ENCODE assay signal across 8 mouse cellular contexts in genomic region chr6:48593158-48594042, GRCm38 (mm10). TPM values are rescaled to one million over a fixed set of nuclear protein-coding genes. Genes with fewer than 3 reads are reported as not detected.
DNase-seq lines count a peak whose midpoint lies in the region; ATAC-seq and TF ChIP-seq lines count a peak whose summit lies in the region.

Gene Repin1 (plus strand): TSS chr6:48593883.
Gene Gm44965 (plus strand): TSS chr6:48593941.

- peaks cover 18% of the 10 kb centered on the region for H3K4me1 ChIP-seq in erythroblast, embryonic 14.5 days (ENCODE audit: control insufficient read depth)
- H3K4me1 ChIP-seq in embryonic facial prominence, embryonic 14.5 days (ENCODE audit: control insufficient read depth, insufficient read depth, low read length): peaks cover 14% of the 10 kb centered on the region
- peaks cover 36% of the 10 kb centered on the region for H3K4me1 ChIP-seq in heart, embryonic 10.5 days
- peaks cover 10% of the 10 kb centered on the region; the same call in 1 of the 2 replicates for H3K4me1 ChIP-seq in kidney, embryonic 14.5 days (ENCODE audit: control insufficient read depth, insufficient read depth, low read length)
- H3K4me1 ChIP-seq in limb, embryonic 14.5 days (ENCODE audit: control insufficient read depth, insufficient read depth, low read length): peaks cover 13% of the 10 kb centered on the region; the same call in 1 of the 2 replicates
- H3K4me1 ChIP-seq in midbrain, embryonic 15.5 days: peaks cover 18% of the 10 kb centered on the region

- peak within 1 kb of the TSS; percentile 84 for H3K4me2 ChIP-seq in embryonic facial prominence, embryonic 14.5 days (ENCODE audit: low read depth, low read length)
- H3K4me2 ChIP-seq in kidney, embryonic 14.5 days (replicated peaks; ENCODE audit: low read depth, low read length): peak within 1 kb of the TSS; percentile 75
- peak within 1 kb of the TSS; percentile 81 for H3K4me2 ChIP-seq in limb, embryonic 14.5 days (replicated peaks; ENCODE audit: low read depth, low read length, severe bottlenecking)
- peak within 1 kb of the TSS; percentile 61 for H3K4me2 ChIP-seq in midbrain, embryonic 15.5 days

- no peak for ATAC-seq in erythroblast, adult 5-6 weeks (replicated peaks; ENCODE audit: low FRiP score, poor library complexity, severe bottlenecking)
- peak; percentile 93 for ATAC-seq in embryonic facial prominence, embryonic 14.5 days (ENCODE audit: low read depth)
- peak; percentile 92 for ATAC-seq in kidney, embryonic 14.5 days (ENCODE audit: low FRiP score, low TSS enrichment)
- ATAC-seq in limb, embryonic 14.5 days (ENCODE audit: low FRiP score, low read depth): peak; percentile 95
- peak; percentile 95 for ATAC-seq in midbrain, embryonic 15.5 days (replicated peaks)

- peaks cover 20% of the 10 kb centered on the region for H3K36me3 ChIP-seq in erythroblast, embryonic 14.5 days (ENCODE audit: control insufficient read depth)
- peaks cover 28% of the 10 kb centered on the region for H3K36me3 ChIP-seq in embryonic facial prominence, embryonic 14.5 days (ENCODE audit: control insufficient read depth, insufficient read depth, low read length)
- H3K36me3 ChIP-seq in heart, embryonic 10.5 days: peaks cover 35% of the 10 kb centered on the region
- H3K36me3 ChIP-seq in kidney, embryonic 14.5 days (ENCODE audit: control insufficient read depth, insufficient read depth, low read length): peaks cover 25% of the 10 kb centered on the region
- H3K36me3 ChIP-seq in limb, embryonic 14.5 days (ENCODE audit: control insufficient read depth, insufficient read depth, low read length): peaks cover 25% of the 10 kb centered on the region
- H3K36me3 ChIP-seq in midbrain, embryonic 15.5 days (replicated peaks): peaks cover 27% of the 10 kb centered on the region

- peak within 1 kb of the TSS; percentile 66 for H3K4me3 ChIP-seq in erythroblast, embryonic 14.5 days (replicated peaks)
- H3K4me3 ChIP-seq in embryonic facial prominence, embryonic 14.5 days (ENCODE audit: low read depth, low read length): peak within 1 kb of the TSS; percentile 88
- H3K4me3 ChIP-seq in heart, embryonic 10.5 days: peak within 1 kb of the TSS; percentile 82
- H3K4me3 ChIP-seq in kidney, embryonic 14.5 days (ENCODE audit: low read length): peak within 1 kb of the TSS; percentile 91
- peak within 1 kb of the TSS; percentile 82 for H3K4me3 ChIP-seq in limb, embryonic 14.5 days (replicated peaks; ENCODE audit: low read length)
- peak within 1 kb of the TSS; percentile 81 for H3K4me3 ChIP-seq in midbrain, embryonic 15.5 days

- H3K9ac ChIP-seq in embryonic facial prominence, embryonic 14.5 days (ENCODE audit: low read depth, low read length): peak within 1 kb of the TSS; percentile 90
- peak within 1 kb of the TSS; percentile 88 for H3K9ac ChIP-seq in kidney, embryonic 14.5 days (ENCODE audit: low read depth, low read length)
- peak within 1 kb of the TSS; percentile 92 for H3K9ac ChIP-seq in limb, embryonic 14.5 days (ENCODE audit: low read depth, low read length, severe bottlenecking)
- peak within 1 kb of the TSS; percentile 86 for H3K9ac ChIP-seq in midbrain, embryonic 15.5 days

- peaks cover 16% of the 10 kb centered on the region for H3K9me3 ChIP-seq in erythroblast, embryonic 14.5 days (ENCODE audit: control insufficient read depth, low read length)
- peaks cover 25% of the 10 kb centered on the region for H3K9me3 ChIP-seq in embryonic facial prominence, embryonic 14.5 days (ENCODE audit: control insufficient read depth, low read length)
- peaks cover 22% of the 10 kb centered on the region for H3K9me3 ChIP-seq in heart, embryonic 10.5 days
- H3K9me3 ChIP-seq in kidney, embryonic 14.5 days (ENCODE audit: control insufficient read depth, low read length): peaks cover 23% of the 10 kb centered on the region
- peaks cover 25% of the 10 kb centered on the region for H3K9me3 ChIP-seq in limb, embryonic 14.5 days (ENCODE audit: control insufficient read depth, low read length)
- peaks cover 13% of the 10 kb centered on the region for H3K9me3 ChIP-seq in midbrain, embryonic 15.5 days

- 0 out of 2 replicates have a peak, but pooled peaks have one; percentile 13 for TF ChIP-seq POLR2A in limb, embryonic 14.5 days (IDR thresholded peaks at IDR 0.05; ENCODE audit: borderline replicate concordance, extremely low read depth, insufficient read depth, insufficient read length)

- H3K27me3 ChIP-seq in erythroblast, embryonic 14.5 days (ENCODE audit: control insufficient read depth): no peaks in the 10 kb centered on the region; the same call in 1 of the 2 replicates
- no peaks in the 10 kb centered on the region for H3K27me3 ChIP-seq in embryonic facial prominence, embryonic 14.5 days (replicated peaks; ENCODE audit: control insufficient read depth, insufficient read depth, low read length)
- no peaks in the 10 kb centered on the region for H3K27me3 ChIP-seq in heart, embryonic 10.5 days (ENCODE audit: insufficient read depth, poor library complexity, severe bottlenecking)
- H3K27me3 ChIP-seq in kidney, embryonic 14.5 days (ENCODE audit: control insufficient read depth, insufficient read depth, low read length): no peaks in the 10 kb centered on the region
- no peaks in the 10 kb centered on the region for H3K27me3 ChIP-seq in limb, embryonic 14.5 days (ENCODE audit: control insufficient read depth, insufficient read depth, low read length)
- no peaks in the 10 kb centered on the region for H3K27me3 ChIP-seq in midbrain, embryonic 15.5 days (replicated peaks)

- peak within 1 kb of the TSS; percentile 79; the same call in 1 of the 2 replicates for H3K27ac ChIP-seq in embryonic facial prominence, embryonic 14.5 days (replicated peaks; ENCODE audit: low read depth, low read length)
- peak within 1 kb of the TSS; percentile 97 for H3K27ac ChIP-seq in heart, embryonic 10.5 days
- peak within 1 kb of the TSS; percentile 92 for H3K27ac ChIP-seq in kidney, embryonic 14.5 days (ENCODE audit: low read depth, low read length)
- H3K27ac ChIP-seq in limb, embryonic 14.5 days (replicated peaks; ENCODE audit: low read depth, low read length): peak within 1 kb of the TSS; percentile 82
- peak within 1 kb of the TSS; percentile 95 for H3K27ac ChIP-seq in midbrain, embryonic 15.5 days

- 13% methylated on average over 25 of the region's 45 CpGs for WGBS in embryonic facial prominence, embryonic 14.5 days
- WGBS in heart, embryonic 10.5 days: 7% methylated on average over 45 of the region's 45 CpGs
- 6% methylated on average over 45 of the region's 45 CpGs for WGBS in kidney, embryonic 14.5 days
- 5% methylated on average over 45 of the region's 45 CpGs for WGBS in limb, embryonic 14.5 days
- 4% methylated on average over 45 of the region's 45 CpGs for WGBS in midbrain, embryonic 15.5 days

- DNase-seq in embryonic facial prominence, embryonic 14.5 days (ENCODE audit: low spot score): peak; percentile 93
- DNase-seq in heart, embryonic 10.5 days (ENCODE audit: low spot score): peak; percentile 94
- DNase-seq in limb, embryonic 14.5 days (ENCODE audit: low spot score): peak; percentile 80
- DNase-seq in spleen, adult 12 weeks (ENCODE audit: low spot score): peak; percentile 47

RNA-seq across cellular contexts. Expression of gene Repin1, which starts in this region (rescaled TPM):
- 0.06 and 0.15 TPM in 2 replicates for polyA plus RNA-seq in erythroblast, embryonic 14.5 days (2012)
- 2.3 TPM in 2 replicates for total RNA-seq in erythroblast, adult 5-6 weeks (2015; ENCODE audit: low replicate concordance)
- total RNA-seq in erythroblast, adult 5-6 weeks (2017; ENCODE audit: low replicate concordance): 3.9 TPM in 1 of 2 replicates, not detected in the other
- 23.1 and 23.4 TPM in 2 replicates for polyA plus RNA-seq in embryonic facial prominence, embryonic 14.5 days (2014; fragmentation: Nextera tagmentation; extraction: Ambion mirVana)
- polyA plus RNA-seq in heart, embryonic 10.5 days (2016; fragmentation: Nextera tagmentation; extraction: Ambion mirVana): 31.9 and 33.2 TPM in 2 replicates
- 32.6 and 47.0 TPM in 2 replicates for polyA plus RNA-seq in kidney, embryonic 14.5 days (2014; fragmentation: Nextera tagmentation; extraction: Ambion mirVana)
- polyA plus RNA-seq in limb, embryonic 14.5 days (2012; rRNA removed): 35.2 and 55.3 TPM in 2 replicates
- 23.3 and 25.7 TPM in 2 replicates for polyA plus RNA-seq in limb, embryonic 14.5 days (2014; fragmentation: Nextera tagmentation; extraction: Ambion mirVana)
- 48.9 and 50.4 TPM in 2 replicates for polyA plus RNA-seq in midbrain, embryonic 15.5 days (2015; fragmentation: Nextera tagmentation; extraction: Ambion mirVana)

RNA-seq across cellular contexts. Expression of gene Gm44965, which starts in this region (rescaled TPM):
- not detected in 2 replicates for polyA plus RNA-seq in erythroblast, embryonic 14.5 days (2012)
- total RNA-seq in erythroblast, adult 5-6 weeks (2015; ENCODE audit: low replicate concordance): not detected in 2 replicates
- total RNA-seq in erythroblast, adult 5-6 weeks (2017; ENCODE audit: low replicate concordance): not detected in 2 replicates
- not detected in 2 replicates for polyA plus RNA-seq in embryonic facial prominence, embryonic 14.5 days (2014; fragmentation: Nextera tagmentation; extraction: Ambion mirVana)
- polyA plus RNA-seq in heart, embryonic 10.5 days (2016; fragmentation: Nextera tagmentation; extraction: Ambion mirVana): 0.49 TPM in 1 of 2 replicates, not detected in the other
- 0.77 TPM in 1 of 2 replicates, not detected in the other for polyA plus RNA-seq in kidney, embryonic 14.5 days (2014; fragmentation: Nextera tagmentation; extraction: Ambion mirVana)
- not detected in 2 replicates for polyA plus RNA-seq in limb, embryonic 14.5 days (2012; rRNA removed)
- polyA plus RNA-seq in limb, embryonic 14.5 days (2014; fragmentation: Nextera tagmentation; extraction: Ambion mirVana): not detected in 2 replicates
- polyA plus RNA-seq in midbrain, embryonic 15.5 days (2015; fragmentation: Nextera tagmentation; extraction: Ambion mirVana): 0.88 TPM in 1 of 2 replicates, not detected in the other

Comparison
In these comparisons a context has a peak if more than half of its experiments do, and no peak if none do; other contexts are left out.
1. RNA of gene Repin1 (polyA plus RNA-seq): 48.9 to 50.4 TPM in midbrain, embryonic 15.5 days, 32.6 to 47.0 TPM in kidney, embryonic 14.5 days, 23.3 to 55.3 TPM in limb, embryonic 14.5 days, 31.9 to 33.2 TPM in heart, embryonic 10.5 days and 23.1 to 23.4 TPM in embryonic facial prominence, embryonic 14.5 days; 0.06 to 0.15 TPM in erythroblast, embryonic 14.5 days; every median in the first group is over 10 times any median in the second.
2. Peak in every context shown above with its lines, with median percentiles within 50 percentile points of each other: H3K4me3 ChIP-seq, DNase-seq, H3K27ac ChIP-seq, H3K4me2 ChIP-seq and H3K9ac ChIP-seq.